Mouse (Mus musculus): ENCODE measurements around the gene Tmem25. TPM values are rescaled to one million over a fixed set of nuclear protein-coding genes. Genes with fewer than 3 reads are reported as not detected.

The Tmem25 gene
- total and polyA plus RNA-seq, 3 experiments, result 0.12 to 0.67 TPM; not detected in 1

- Histone ChIP-seq H3K27me3 (ENCODE audit: control insufficient read depth in 1 of 2, insufficient read depth in 2 of 2, low read length in 2 of 2) (no peaks in the 10 kb centered on the region), H3K9me3 (replicated peaks; ENCODE audit: insufficient read depth, low read length) (no peaks in the 10 kb centered on the region), H3K9ac (ENCODE audit: control insufficient read depth, low read depth, low read length, poor library complexity, severe bottlenecking) (no peak overlapping the region), H3K4me3 (ENCODE audit: control insufficient read depth in 1 of 2, insufficient read depth in 1 of 2, low read depth in 2 of 2, low read length in 2 of 2) (no peak overlapping the region), H3K27ac (ENCODE audit: control insufficient read depth, low read depth, low read length) (no peak overlapping the region), H3K79me2 (ENCODE audit: control insufficient read depth, insufficient read depth, low read length, poor library complexity) (0 out of 2 replicates have a peak, but pooled peaks cover 1% of the 10 kb centered on the region), H3K4me1 (ENCODE audit: control insufficient read depth in 1 of 2, insufficient read depth in 2 of 2, low read length in 2 of 2) (no peaks in the 10 kb centered on the region), H3K36me3 (ENCODE audit: control insufficient read depth in 1 of 2, insufficient read depth in 2 of 2, low read length in 2 of 2) (peaks cover 0 to 33% of the 10 kb centered on the region in 2 experiments; a peak in 2 of 4 replicates)
- DNase-seq (ENCODE audit: low read depth, low spot score), result no peak
- TF ChIP-seq POLR2A (IDR thresholded peaks at IDR 0.05; ENCODE audit: control insufficient read depth in 1 of 2, insufficient read depth in 1 of 2, low read depth in 1 of 2, low read length in 2 of 2, poor library complexity in 1 of 2), result no peak
- TF ChIP-seq ZKSCAN1 (IDR thresholded peaks at IDR 0.05; ENCODE audit: low read depth, low read length), result no peak
- no peak for TF ChIP-seq POLR2AphosphoS5 (IDR thresholded peaks at IDR 0.05; ENCODE audit: borderline replicate concordance, low read depth, low read length)
- no peak for TF ChIP-seq UBTF (IDR thresholded peaks at IDR 0.05; ENCODE audit: borderline replicate concordance, insufficient read depth, low read depth, low read length)
- no peak for TF ChIP-seq ZC3H11A (IDR thresholded peaks at IDR 0.05; ENCODE audit: low read depth, low read length)
- no peak for TF ChIP-seq ETS1 (IDR thresholded peaks at IDR 0.05; ENCODE audit: low read depth, low read length)
- no peak for TF ChIP-seq HCFC1 (IDR thresholded peaks at IDR 0.05; ENCODE audit: low read depth, low read length)
- TF ChIP-seq GABPA (IDR thresholded peaks at IDR 0.05; ENCODE audit: low read depth, low read length), result no peak
- TF ChIP-seq JUND (IDR thresholded peaks at IDR 0.05; ENCODE audit: low read depth, low read length), result no peak
- TF ChIP-seq TBP (IDR thresholded peaks at IDR 0.05; ENCODE audit: low read depth, low read length), result no peak
- no peak for TF ChIP-seq ZNF384 (IDR thresholded peaks at IDR 0.05; ENCODE audit: low read depth, low read length)
- no peak for TF ChIP-seq NRF1 (IDR thresholded peaks at IDR 0.05; ENCODE audit: insufficient read depth, low read depth, low read length, poor library complexity, severe bottlenecking)
- no peak for TF ChIP-seq E2F4 (IDR thresholded peaks at IDR 0.05; ENCODE audit: borderline replicate concordance, low read depth, low read length)
- no peak for TF ChIP-seq GATA1 (IDR thresholded peaks at IDR 0.05; ENCODE audit: low read depth, low read length)
- TF ChIP-seq MYB (IDR thresholded peaks at IDR 0.05; ENCODE audit: low read depth, low read length), result no peak
- no peak for TF ChIP-seq CHD2 (IDR thresholded peaks at IDR 0.05; ENCODE audit: low read length)
- no peak for TF ChIP-seq CTCF (IDR thresholded peaks at IDR 0.05 in 2 of 3, conservative IDR thresholded peaks at IDR 0.05 in 1 of 3; ENCODE audit: control insufficient read depth in 1 of 3, insufficient read depth in 1 of 3, low read depth in 2 of 3, low read length in 3 of 3, poor library complexity in 1 of 3, severe bottlenecking in 1 of 3)
- no peak for TF ChIP-seq MAFK (IDR thresholded peaks at IDR 0.05; ENCODE audit: borderline replicate concordance, low read depth, low read length)
These were observed 53.7 kb downstream of the Tmem25 start for GRCm38 (mm10) chr9:44745371-44745770.

Other genes starting within 250 kb of the Tmem25 start
- gene Cxcr5, start 237.4 kb downstream of the Tmem25 start, total RNA-seq (2012; rRNA removed), result not detected in 2 replicates
- gene Cxcr5, start 237.4 kb downstream of the Tmem25 start, polyA plus RNA-seq (2012; ENCODE audit: insufficient read depth in 1 of 2, insufficient read length in 2 of 2, low read depth in 1 of 2, low replicate concordance in 2 of 2, missing spikeins in 1 of 2), result under 1 TPM in 1 of 2 experiments, not detected in 1; 0.18 TPM
- 35.9 and 44.6 TPM in 2 replicates for gene Ddx6, start 194.4 kb downstream of the Tmem25 start, total RNA-seq (2012; rRNA removed)
- 10 to 100 TPM; 41.9 to 96.5 TPM for gene Ddx6, start 194.4 kb downstream of the Tmem25 start, polyA plus RNA-seq (2012; ENCODE audit: insufficient read depth in 1 of 2, insufficient read length in 2 of 2, low read depth in 1 of 2, low replicate concordance in 2 of 2, missing spikeins in 1 of 2)
- not detected in 2 replicates for gene Treh, start 126.1 kb downstream of the Tmem25 start, total RNA-seq (2012; rRNA removed)
- not detected for gene Treh, start 126.1 kb downstream of the Tmem25 start, polyA plus RNA-seq (2012; ENCODE audit: insufficient read depth in 1 of 2, insufficient read length in 2 of 2, low read depth in 1 of 2, low replicate concordance in 2 of 2, missing spikeins in 1 of 2)
- 13.0 and 13.8 TPM in 2 replicates for gene Phldb1, start 64.1 kb downstream of the Tmem25 start, total RNA-seq (2012; rRNA removed)
- 10 to 100 TPM in 1 of 2 experiments, not detected in 1; 23.0 TPM for gene Phldb1, start 64.1 kb downstream of the Tmem25 start, polyA plus RNA-seq (2012; ENCODE audit: insufficient read depth in 1 of 2, insufficient read length in 2 of 2, low read depth in 1 of 2, low replicate concordance in 2 of 2, missing spikeins in 1 of 2)
- 118 and 124 TPM in 2 replicates for gene Arcn1, start 31.5 kb downstream of the Tmem25 start, total RNA-seq (2012; rRNA removed)
- gene Arcn1, start 31.5 kb downstream of the Tmem25 start, polyA plus RNA-seq (2012; ENCODE audit: insufficient read depth in 1 of 2, insufficient read length in 2 of 2, low read depth in 1 of 2, low replicate concordance in 2 of 2, missing spikeins in 1 of 2), result 100 to 1,000 TPM; 145 to 273 TPM
- gene Ift46, start 31.4 kb downstream of the Tmem25 start, total RNA-seq (2012; rRNA removed), result 30.2 and 31.8 TPM in 2 replicates
- gene Ift46, start 31.4 kb downstream of the Tmem25 start, polyA plus RNA-seq (2012; ENCODE audit: insufficient read depth in 1 of 2, insufficient read length in 2 of 2, low read depth in 1 of 2, low replicate concordance in 2 of 2, missing spikeins in 1 of 2), result 10 to 100 TPM in 1 of 2 experiments, not detected in 1; 51.9 TPM
- 0.20 TPM in 1 of 2 replicates, not detected in the other for gene Ttc36, start 3.8 kb upstream of the Tmem25 start, total RNA-seq (2012; rRNA removed)
- gene Ttc36, start 3.8 kb upstream of the Tmem25 start, polyA plus RNA-seq (2012; ENCODE audit: insufficient read depth in 1 of 2, insufficient read length in 2 of 2, low read depth in 1 of 2, low replicate concordance in 2 of 2, missing spikeins in 1 of 2), result under 1 TPM in 1 of 2 experiments, not detected in 1; 0.49 TPM
- gene Kmt2a, start 82.0 kb upstream of the Tmem25 start, total RNA-seq (2012; rRNA removed), result 4.7 and 6.2 TPM in 2 replicates
- 10 to 100 TPM; 11.7 to 27.3 TPM for gene Kmt2a, start 82.0 kb upstream of the Tmem25 start, polyA plus RNA-seq (2012; ENCODE audit: insufficient read depth in 1 of 2, insufficient read length in 2 of 2, low read depth in 1 of 2, low replicate concordance in 2 of 2, missing spikeins in 1 of 2)
- gene Atp5l, start 121.4 kb upstream of the Tmem25 start, total RNA-seq (2012; rRNA removed), result 719 and 722 TPM in 2 replicates
- 100 to 1,000 TPM in 1 of 2 experiments, not detected in 1; 320 TPM for gene Atp5l, start 121.4 kb upstream of the Tmem25 start, polyA plus RNA-seq (2012; ENCODE audit: insufficient read depth in 1 of 2, insufficient read length in 2 of 2, low read depth in 1 of 2, low replicate concordance in 2 of 2, missing spikeins in 1 of 2)
- gene Ube4a, start 166.3 kb upstream of the Tmem25 start, total RNA-seq (2012; rRNA removed), result 23.3 and 24.2 TPM in 2 replicates
- gene Ube4a, start 166.3 kb upstream of the Tmem25 start, polyA plus RNA-seq (2012; ENCODE audit: insufficient read depth in 1 of 2, insufficient read length in 2 of 2, low read depth in 1 of 2, low replicate concordance in 2 of 2, missing spikeins in 1 of 2), result 10 to 100 TPM; 32.8 to 37.9 TPM
- gene Cd3g, start 181.1 kb upstream of the Tmem25 start, total RNA-seq (2012; rRNA removed), result 0.35 and 0.42 TPM in 2 replicates
- gene Cd3g, start 181.1 kb upstream of the Tmem25 start, polyA plus RNA-seq (2012; ENCODE audit: insufficient read depth in 1 of 2, insufficient read length in 2 of 2, low read depth in 1 of 2, low replicate concordance in 2 of 2, missing spikeins in 1 of 2), result under 1 TPM in 1 of 2 experiments, not detected in 1; 0.47 TPM
- 0.10 TPM in 1 of 2 replicates, not detected in the other for gene Cd3d, start 182.5 kb upstream of the Tmem25 start, total RNA-seq (2012; rRNA removed)
- gene Cd3d, start 182.5 kb upstream of the Tmem25 start, polyA plus RNA-seq (2012; ENCODE audit: insufficient read depth in 1 of 2, insufficient read length in 2 of 2, low read depth in 1 of 2, low replicate concordance in 2 of 2, missing spikeins in 1 of 2), result not detected
- gene Cd3e, start 210.3 kb upstream of the Tmem25 start, total RNA-seq (2012; rRNA removed), result not detected in 2 replicates
- gene Cd3e, start 210.3 kb upstream of the Tmem25 start, polyA plus RNA-seq (2012; ENCODE audit: insufficient read depth in 1 of 2, insufficient read length in 2 of 2, low read depth in 1 of 2, low replicate concordance in 2 of 2, missing spikeins in 1 of 2), result not detected
- gene Mpzl2, start 240.5 kb upstream of the Tmem25 start, total RNA-seq (2012; rRNA removed), result 0.08 and 0.16 TPM in 2 replicates
- gene Mpzl2, start 240.5 kb upstream of the Tmem25 start, polyA plus RNA-seq (2012; ENCODE audit: insufficient read depth in 1 of 2, insufficient read length in 2 of 2, low read depth in 1 of 2, low replicate concordance in 2 of 2, missing spikeins in 1 of 2), result under 1 TPM in 1 of 2 experiments, not detected in 1; 0.39 TPM

All from MEL (cell line).